Mouse (Mus musculus): Measurements from ENCODE around the gene Sh3pxd2a. TPM values are rescaled to one million over a fixed set of nuclear protein-coding genes. Genes with fewer than 3 reads are reported as not detected.

The Sh3pxd2a gene
- polyA plus RNA-seq, 1 experiment from 2014 or later: 0.62 TPM

- no peak for ATAC-seq (ENCODE audit: low read depth)
- Histone ChIP-seq H3K4me1 (replicated peaks) (peaks cover 18% of the 10 kb centered on the region), H3K4me2 (no peak overlapping the region), H3K36me3 (peaks cover 22% of the 10 kb centered on the region), H3K27me3 (no peaks in the 10 kb centered on the region), H3K27ac (no peak overlapping the region; the same call in 1 of the 2 replicates), H3K9ac (no peak overlapping the region), H3K9me3 (replicated peaks) (no peaks in the 10 kb centered on the region), H3K4me3 (replicated peaks) (no peak overlapping the region)
- 69% methylated on average over 15 of the region's 15 CpGs for WGBS (ENCODE audit: insufficient replicate concordance)
- no peak for DNase-seq
Measured at GRCm38 (mm10) chr19:47279788-47280532, 184.2 kb downstream of the Sh3pxd2a start.

DNA sequence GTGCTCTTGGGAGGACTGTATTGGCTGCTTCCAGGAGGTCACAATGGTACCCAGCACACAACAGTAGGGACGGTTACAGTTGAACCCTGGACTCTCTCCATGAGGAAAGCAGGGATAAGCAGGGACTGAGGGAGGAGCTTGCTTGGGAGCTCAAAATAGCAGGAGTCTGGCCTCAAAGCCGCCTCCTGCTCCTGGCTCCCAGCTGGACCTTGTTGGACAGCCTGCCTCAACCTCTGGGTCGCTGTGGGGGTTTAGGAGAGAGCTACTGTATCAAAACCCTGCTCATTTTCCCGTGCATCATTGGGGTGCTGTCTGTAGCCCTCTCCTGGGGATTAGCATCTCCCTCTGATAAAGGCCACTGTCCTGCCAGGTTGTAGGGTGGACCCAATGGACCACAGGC lies 184.8 kb downstream of the Sh3pxd2a start:
- Histone ChIP-seq H3K36me3 (peaks cover 24% of the 10 kb centered on the region), H3K27me3 (no peaks in the 10 kb centered on the region), H3K4me1 (replicated peaks) (peaks cover 18% of the 10 kb centered on the region), H3K9me3 (replicated peaks) (no peaks in the 10 kb centered on the region), H3K9ac (no peak overlapping the region), H3K4me3 (replicated peaks) (no peak overlapping the region), H3K4me2 (no peak overlapping the region), H3K27ac (no peak overlapping the region)
- ATAC-seq (ENCODE audit: low read depth): peak; percentile 23; the same call in 1 of the 2 replicates
- no peak for DNase-seq
- 58% methylated on average over 4 of the region's 4 CpGs for WGBS (ENCODE audit: insufficient replicate concordance)

GRCm38 (mm10) chr19:47276730-47277129 lies 187.5 kb downstream of the Sh3pxd2a start:
- Histone ChIP-seq H3K27ac (no peak overlapping the region; the same call in 1 of the 2 replicates), H3K36me3 (peaks cover 30% of the 10 kb centered on the region; the same call in 1 of the 2 replicates), H3K4me3 (replicated peaks) (no peak overlapping the region), H3K27me3 (no peaks in the 10 kb centered on the region), H3K9me3 (replicated peaks) (no peaks in the 10 kb centered on the region), H3K4me1 (replicated peaks) (peaks cover 18% of the 10 kb centered on the region), H3K4me2 (no peak overlapping the region), H3K9ac (no peak overlapping the region)
- no peak for DNase-seq
- no peak for ATAC-seq (ENCODE audit: low read depth)
- WGBS (ENCODE audit: insufficient replicate concordance): 66% methylated on average over 6 of the region's 6 CpGs

DNA sequence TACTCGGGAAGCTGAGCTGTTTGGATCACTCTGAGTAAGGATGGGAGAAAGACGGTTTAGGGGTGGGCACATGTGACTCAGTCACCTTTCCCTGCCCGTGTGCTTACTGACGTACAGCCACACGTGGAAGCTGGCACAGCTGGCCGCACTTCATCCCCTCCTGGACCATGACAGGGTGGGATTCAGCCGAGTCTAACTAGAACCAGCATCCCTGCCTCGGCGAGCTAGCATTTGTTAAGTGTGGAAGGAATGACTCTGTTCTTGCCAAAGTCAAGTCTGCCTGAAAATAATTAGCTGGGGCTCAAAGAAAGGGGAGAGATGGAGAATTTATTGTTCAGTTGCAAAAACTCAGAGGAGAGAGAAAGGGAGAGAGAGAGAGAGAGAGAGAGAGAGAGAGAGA lies 193.7 kb downstream of the Sh3pxd2a start:
- DNase-seq: no peak
- Histone ChIP-seq H3K9me3 (replicated peaks) (no peaks in the 10 kb centered on the region), H3K4me3 (replicated peaks) (no peak overlapping the region), H3K27me3 (no peaks in the 10 kb centered on the region), H3K36me3 (peaks cover 35% of the 10 kb centered on the region), H3K27ac (no peak overlapping the region), H3K9ac (no peak overlapping the region), H3K4me1 (replicated peaks) (no peaks in the 10 kb centered on the region), H3K4me2 (no peak overlapping the region)
- WGBS (ENCODE audit: insufficient replicate concordance): 73% methylated on average over 9 of the region's 9 CpGs
- ATAC-seq (ENCODE audit: low read depth): no peak

- Histone ChIP-seq H3K4me1 (replicated peaks) (no peaks in the 10 kb centered on the region), H3K36me3 (peaks cover 35% of the 10 kb centered on the region), H3K27ac (no peak overlapping the region), H3K4me3 (replicated peaks) (no peak overlapping the region), H3K9me3 (replicated peaks) (no peaks in the 10 kb centered on the region), H3K4me2 (no peak overlapping the region), H3K27me3 (no peaks in the 10 kb centered on the region), H3K9ac (no peak overlapping the region)
- DNase-seq (no peak), ATAC-seq (ENCODE audit: low read depth) (no peak)
- WGBS (ENCODE audit: insufficient replicate concordance): 53% methylated on average over 8 of the region's 8 CpGs
Measured at GRCm38 (mm10) chr19:47269729-47270128, 194.5 kb downstream of the Sh3pxd2a start.

DNA sequence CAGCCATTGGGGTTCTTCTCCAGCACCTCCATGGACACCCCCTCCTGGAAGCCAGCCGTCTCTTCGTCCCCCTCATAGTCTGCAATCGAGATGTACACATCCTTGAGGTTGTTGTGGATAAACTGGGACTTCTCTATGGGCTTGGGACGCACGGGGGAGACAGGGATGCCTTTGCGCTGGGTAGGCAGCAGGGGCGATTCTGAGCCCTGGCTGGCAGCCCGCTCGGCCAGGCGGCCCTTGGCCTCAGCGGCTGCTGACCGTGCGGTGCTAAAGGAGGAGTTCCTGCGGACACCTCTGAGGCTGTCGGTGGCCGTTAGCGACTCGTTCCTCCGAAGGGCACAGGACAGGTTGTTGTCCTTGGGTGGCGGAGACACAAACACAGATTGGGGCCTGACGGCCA lies 197.1 kb downstream of the Sh3pxd2a start:
- Histone ChIP-seq H3K4me2 (no peak overlapping the region), H3K27ac (no peak overlapping the region), H3K4me1 (replicated peaks) (no peaks in the 10 kb centered on the region), H3K4me3 (replicated peaks) (no peak overlapping the region), H3K9ac (no peak overlapping the region), H3K36me3 (peaks cover 21% of the 10 kb centered on the region), H3K9me3 (replicated peaks) (no peaks in the 10 kb centered on the region), H3K27me3 (no peaks in the 10 kb centered on the region)
- DNase-seq (no peak), ATAC-seq (ENCODE audit: low read depth) (no peak)
- 84% methylated on average over 21 of the region's 21 CpGs for WGBS (ENCODE audit: insufficient replicate concordance)

DNA sequence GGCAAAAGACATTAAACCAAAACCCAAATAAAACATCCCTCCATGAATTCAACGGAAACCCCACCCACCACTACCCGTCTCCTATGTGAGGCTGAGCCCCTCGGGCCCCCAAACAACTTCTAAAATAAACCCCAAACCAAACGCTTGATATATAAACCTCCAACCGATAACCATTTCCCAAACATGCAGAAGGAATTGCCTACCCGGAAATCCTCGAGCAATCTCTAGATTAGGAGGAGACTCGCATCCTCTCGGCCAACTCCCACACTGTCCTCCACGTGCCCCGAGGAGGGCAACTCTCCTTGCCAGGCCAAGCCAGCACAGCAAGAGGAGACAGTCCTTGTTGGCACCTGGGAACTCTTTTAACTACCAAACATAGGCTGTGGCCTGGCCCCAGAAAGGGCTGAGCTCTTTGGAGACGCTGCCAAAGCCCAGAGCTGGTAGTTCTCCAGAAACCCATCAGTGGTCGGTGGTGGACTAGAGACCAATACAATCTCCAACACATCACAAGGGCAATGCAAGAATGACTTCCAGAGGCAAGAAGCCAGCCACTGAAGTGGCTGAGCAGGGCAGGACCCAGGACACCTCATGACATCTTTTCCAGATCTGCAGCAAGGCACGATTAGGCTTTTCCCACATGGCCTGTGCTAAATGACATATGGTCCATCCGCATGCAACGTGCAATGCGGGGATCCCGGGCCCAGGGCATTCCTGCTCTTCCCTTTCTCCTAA lies 198.0 kb downstream of the Sh3pxd2a start:
- WGBS (ENCODE audit: insufficient replicate concordance): 74% methylated on average over 18 of the region's 18 CpGs
- Histone ChIP-seq H3K4me1 (replicated peaks) (no peaks in the 10 kb centered on the region), H3K9me3 (replicated peaks) (no peaks in the 10 kb centered on the region), H3K9ac (no peak overlapping the region), H3K4me2 (no peak overlapping the region), H3K27ac (no peak overlapping the region), H3K36me3 (peaks cover 21% of the 10 kb centered on the region), H3K27me3 (no peaks in the 10 kb centered on the region), H3K4me3 (replicated peaks) (no peak overlapping the region)
- DNase-seq (no peak), ATAC-seq (ENCODE audit: low read depth) (no peak)

- ATAC-seq (ENCODE audit: low read depth): 0 out of 2 replicates have a peak, but pooled peaks have one; percentile 12
- 46% methylated on average over 11 of the region's 11 CpGs for WGBS (ENCODE audit: insufficient replicate concordance)
Measured at GRCm38 (mm10) chr19:47264322-47265092, 199.7 kb downstream of the Sh3pxd2a start.

GRCm38 (mm10) chr19:47263621-47264020 lies 200.6 kb downstream of the Sh3pxd2a start:
- DNase-seq: no peak
- no peak overlapping the region for H3K27ac ChIP-seq
- H3K4me1 ChIP-seq (replicated peaks): no peaks in the 10 kb centered on the region
- no peaks in the 10 kb centered on the region for H3K27me3 ChIP-seq
- H3K36me3 ChIP-seq: peaks cover 13% of the 10 kb centered on the region
- no peaks in the 10 kb centered on the region for H3K9me3 ChIP-seq (replicated peaks)
- 56% methylated on average over 8 of the region's 8 CpGs for WGBS (ENCODE audit: insufficient replicate concordance)
- no peak overlapping the region for H3K9ac ChIP-seq
- no peak for ATAC-seq (ENCODE audit: low read depth)
- H3K4me2 ChIP-seq: no peak overlapping the region
- no peak overlapping the region for H3K4me3 ChIP-seq (replicated peaks)

More at GRCm38 (mm10) chr19:47264322-47265092, 199.7 kb downstream of the Sh3pxd2a start:
- DNase-seq: no peak
- Histone ChIP-seq H3K9ac (no peak overlapping the region), H3K4me3 (replicated peaks) (no peak overlapping the region), H3K4me2 (no peak overlapping the region), H3K9me3 (replicated peaks) (no peaks in the 10 kb centered on the region), H3K27ac (no peak overlapping the region), H3K27me3 (no peaks in the 10 kb centered on the region), H3K36me3 (peaks cover 19% of the 10 kb centered on the region), H3K4me1 (replicated peaks) (no peaks in the 10 kb centered on the region)

DNA sequence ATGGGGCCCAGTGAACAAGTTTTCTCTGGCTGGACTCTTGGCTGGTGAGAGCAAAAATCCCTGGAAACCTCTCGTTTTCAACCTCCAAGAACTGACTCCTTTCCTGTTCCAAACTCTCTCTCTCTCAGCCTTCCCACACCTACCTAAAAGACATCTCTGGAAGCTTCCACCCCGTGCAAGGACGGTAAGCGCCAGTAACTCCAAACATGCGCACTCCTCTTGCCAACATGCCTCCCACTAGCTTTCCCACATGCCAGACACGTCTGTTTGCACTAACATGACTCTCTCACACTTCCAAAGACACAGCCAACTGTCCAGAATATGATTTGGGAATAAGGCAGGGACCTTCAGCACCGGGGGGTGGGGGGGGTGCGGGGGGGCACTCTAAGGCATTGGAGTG lies 203.0 kb downstream of the Sh3pxd2a start:
- H3K4me1 ChIP-seq (replicated peaks): no peaks in the 10 kb centered on the region
- H3K27ac ChIP-seq: no peak overlapping the region
- H3K27me3 ChIP-seq: 0 out of 2 replicates have a peak, but pooled peaks cover under 1% of the 10 kb centered on the region
- 74% methylated on average over 8 of the region's 8 CpGs for WGBS (ENCODE audit: insufficient replicate concordance)
- H3K9ac ChIP-seq: no peak overlapping the region
- ATAC-seq (ENCODE audit: low read depth): no peak
- H3K36me3 ChIP-seq: no peaks in the 10 kb centered on the region
- no peaks in the 10 kb centered on the region for H3K9me3 ChIP-seq (replicated peaks)
- no peak for DNase-seq
- no peak overlapping the region for H3K4me2 ChIP-seq
- H3K4me3 ChIP-seq (replicated peaks): no peak overlapping the region

DNA sequence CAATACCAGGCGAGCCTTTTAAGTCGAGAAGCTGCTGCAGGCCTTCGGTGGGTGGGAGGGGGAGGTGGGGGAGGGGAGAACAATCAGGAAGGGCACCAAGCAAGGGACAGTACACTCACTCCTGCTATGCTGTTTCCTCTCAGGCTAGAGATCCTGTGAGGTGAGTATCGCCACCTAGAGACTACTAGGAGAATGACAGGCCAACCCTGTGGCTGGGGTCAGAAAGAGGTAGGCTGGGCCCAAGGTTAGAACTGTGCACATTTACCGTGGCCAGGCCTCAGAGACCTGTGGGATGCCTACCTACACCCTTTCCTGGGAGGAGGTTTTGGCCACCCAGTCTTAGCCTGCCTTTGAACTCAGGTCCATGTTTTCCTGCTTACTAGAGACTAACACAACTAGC lies 204.6 kb downstream of the Sh3pxd2a start:
- Histone ChIP-seq H3K4me2 (no peak overlapping the region), H3K27ac (no peak overlapping the region), H3K9me3 (replicated peaks) (no peaks in the 10 kb centered on the region), H3K27me3 (peaks cover 14% of the 10 kb centered on the region), H3K36me3 (no peaks in the 10 kb centered on the region), H3K4me1 (replicated peaks) (no peaks in the 10 kb centered on the region), H3K4me3 (replicated peaks) (no peak overlapping the region), H3K9ac (no peak overlapping the region)
- 10% methylated on average over 5 of the region's 5 CpGs for WGBS (ENCODE audit: insufficient replicate concordance)
- ATAC-seq (ENCODE audit: low read depth): peak; percentile 47; the same call in 1 of the 2 replicates
- no peak for DNase-seq
